Mouse (Mus musculus): ENCODE measurements at regions not wholly inside any gene's neighbourhood (a gene's known extent, or its start where the extent isn't known, plus 50 kb on each side); places are given as distances from the start of the nearest gene placed in this dataset.

DNA sequence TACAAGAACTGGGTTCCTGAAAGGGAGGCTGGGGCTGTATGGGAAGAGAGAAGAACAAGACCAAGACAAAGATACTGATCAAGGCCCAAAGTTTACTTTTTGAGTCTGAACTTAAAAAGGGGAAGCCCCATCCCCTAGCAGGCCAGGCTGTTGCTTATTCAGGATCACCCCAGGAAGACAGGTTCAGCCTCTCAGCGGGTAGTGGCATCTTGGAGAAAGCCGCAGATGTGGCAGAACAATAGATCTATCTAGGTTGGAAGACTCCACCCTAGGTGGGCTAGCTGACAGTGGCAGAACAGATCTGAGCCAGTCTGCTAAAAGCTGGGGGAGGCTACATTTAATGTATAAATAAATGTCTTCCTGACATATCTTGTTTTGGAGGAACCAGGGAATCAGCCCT, 450.8 kb downstream of the Bckdhb start:
- no peaks in the 10 kb centered on the region for H3K4me1 ChIP-seq (ENCODE audit: insufficient read depth, low read depth, low read length)
- ATAC-seq (ENCODE audit: extremely low read depth, insufficient number of reproducible peaks, low FRiP score, poor library complexity, severe bottlenecking) = no peak
- no peak for DNase-seq (ENCODE audit: low spot score)
- no peaks in the 10 kb centered on the region for H3K27me3 ChIP-seq (ENCODE audit: insufficient read depth, low read length)
- no peak overlapping the region for H3K4me3 ChIP-seq (ENCODE audit: low read depth, low read length)
- no peak for TF ChIP-seq TAL1 (conservative IDR thresholded peaks at IDR 0.05; ENCODE audit: low read depth, low read length)
- no peak for TF ChIP-seq POLR2AphosphoS5 (IDR thresholded peaks at IDR 0.05; ENCODE audit: insufficient replicate concordance, low read depth, low read length)
- no peak for TF ChIP-seq GATA1 (IDR thresholded peaks at IDR 0.05; ENCODE audit: borderline replicate concordance, low read length)
- no peak for TF ChIP-seq CTCF (IDR thresholded peaks at IDR 0.05; ENCODE audit: low read depth, low read length)
- TF ChIP-seq GATA2 (IDR thresholded peaks at IDR 0.05; ENCODE audit: borderline replicate concordance, low read depth, low read length) = no peak
- H3K9me3 ChIP-seq (replicated peaks) = no peaks in the 10 kb centered on the region
- H3K36me3 ChIP-seq (replicated peaks) = no peaks in the 10 kb centered on the region

DNA sequence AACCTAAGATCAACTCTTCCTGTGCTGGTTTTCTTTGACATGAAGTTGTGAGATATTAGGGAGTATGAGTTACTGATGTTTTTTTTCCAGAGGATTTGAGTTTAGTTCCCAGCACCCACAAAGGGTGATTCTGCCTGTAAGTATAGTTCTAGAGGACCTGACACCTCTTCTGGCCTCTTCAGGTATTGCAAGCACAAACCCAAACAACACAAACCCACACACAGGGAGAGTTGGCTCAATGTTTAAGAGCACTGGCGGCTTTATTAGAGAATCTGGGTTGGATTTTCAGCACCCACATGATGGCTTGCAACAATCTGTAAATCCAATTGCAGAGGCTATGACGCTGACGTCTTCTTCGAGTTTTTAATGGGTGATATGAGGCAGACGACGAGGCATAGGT, 451.7 kb downstream of the Bckdhb start:
- Histone ChIP-seq H3K27me3 (ENCODE audit: insufficient read depth, low read length) (no peaks in the 10 kb centered on the region), H3K4me1 (ENCODE audit: insufficient read depth, low read depth, low read length) (no peaks in the 10 kb centered on the region), H3K9me3 (replicated peaks) (no peaks in the 10 kb centered on the region), H3K36me3 (replicated peaks) (no peaks in the 10 kb centered on the region), H3K4me3 (ENCODE audit: low read depth, low read length) (no peak overlapping the region)
- TF ChIP-seq CTCF (IDR thresholded peaks at IDR 0.05; ENCODE audit: low read depth, low read length) (no peak), GATA1 (IDR thresholded peaks at IDR 0.05; ENCODE audit: borderline replicate concordance, low read length) (no peak), POLR2AphosphoS5 (IDR thresholded peaks at IDR 0.05; ENCODE audit: insufficient replicate concordance, low read depth, low read length) (no peak), TAL1 (conservative IDR thresholded peaks at IDR 0.05; ENCODE audit: low read depth, low read length) (no peak), GATA2 (IDR thresholded peaks at IDR 0.05; ENCODE audit: borderline replicate concordance, low read depth, low read length) (no peak)
- DNase-seq (ENCODE audit: low spot score) (no peak), ATAC-seq (ENCODE audit: extremely low read depth, insufficient number of reproducible peaks, low FRiP score, poor library complexity, severe bottlenecking) (no peak)

DNA sequence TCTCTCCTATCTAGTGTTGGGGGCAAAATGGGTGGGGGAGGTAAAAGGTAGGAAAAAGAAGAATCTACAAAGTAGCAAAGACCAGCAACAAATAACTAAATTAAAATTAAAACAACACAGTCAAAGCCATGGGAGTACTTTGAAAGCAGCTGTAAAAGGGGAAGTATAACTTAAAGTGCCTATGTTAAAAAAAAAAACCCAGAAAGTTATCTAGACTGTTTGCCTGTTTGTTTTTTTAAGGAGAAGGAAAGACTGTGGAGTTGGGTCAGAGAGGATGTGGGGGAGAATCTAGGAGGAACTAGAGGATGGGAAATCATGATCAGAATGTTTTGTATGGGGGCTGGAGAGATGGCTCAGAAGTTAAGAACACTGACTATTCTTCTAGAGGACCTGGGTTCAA, 457.0 kb downstream of the Bckdhb start:
- no peak for ATAC-seq (ENCODE audit: extremely low read depth, insufficient number of reproducible peaks, low FRiP score, poor library complexity, severe bottlenecking)

DNA sequence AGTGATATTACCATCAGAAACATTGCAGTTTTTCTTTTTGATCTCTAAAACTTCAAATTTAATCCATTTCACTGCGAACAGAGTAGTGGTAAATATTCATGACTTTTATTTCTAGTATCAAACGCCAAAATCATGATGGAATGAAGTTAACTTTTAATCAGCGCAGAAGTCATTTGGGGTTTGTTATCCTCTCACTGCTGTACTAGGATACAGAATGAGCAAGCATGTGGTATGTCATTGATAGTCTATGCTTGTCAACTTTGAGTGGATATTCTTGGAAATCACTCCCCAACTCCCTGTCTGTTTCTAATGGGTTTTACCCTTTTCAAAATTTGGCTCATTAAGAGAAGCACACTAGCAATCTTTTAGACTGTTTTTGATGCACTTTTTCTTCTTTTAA, 464.9 kb downstream of the Bckdhb start:
- no peak for TF ChIP-seq CTCF (IDR thresholded peaks at IDR 0.05; ENCODE audit: low read depth, low read length)
- Histone ChIP-seq H3K9me3 (replicated peaks) (no peaks in the 10 kb centered on the region), H3K4me3 (ENCODE audit: low read depth, low read length) (no peak overlapping the region), H3K36me3 (replicated peaks) (no peaks in the 10 kb centered on the region), H3K27me3 (ENCODE audit: insufficient read depth, low read length) (no peaks in the 10 kb centered on the region), H3K4me1 (ENCODE audit: insufficient read depth, low read depth, low read length) (no peaks in the 10 kb centered on the region)
- ATAC-seq (ENCODE audit: extremely low read depth, insufficient number of reproducible peaks, low FRiP score, poor library complexity, severe bottlenecking) (no peak), DNase-seq (ENCODE audit: low spot score) (no peak)

More for the DNA sequence above, 457.0 kb downstream of the Bckdhb start:
- H3K4me3 ChIP-seq (ENCODE audit: low read depth, low read length) = no peak overlapping the region
- H3K4me1 ChIP-seq (ENCODE audit: insufficient read depth, low read depth, low read length) = no peaks in the 10 kb centered on the region
- no peaks in the 10 kb centered on the region for H3K9me3 ChIP-seq (replicated peaks)
- no peak for DNase-seq (ENCODE audit: low spot score)
- TF ChIP-seq CTCF (IDR thresholded peaks at IDR 0.05; ENCODE audit: low read depth, low read length) (no peak), TAL1 (conservative IDR thresholded peaks at IDR 0.05; ENCODE audit: low read depth, low read length) (no peak), GATA2 (IDR thresholded peaks at IDR 0.05; ENCODE audit: borderline replicate concordance, low read depth, low read length) (no peak), GATA1 (IDR thresholded peaks at IDR 0.05; ENCODE audit: borderline replicate concordance, low read length) (no peak), POLR2AphosphoS5 (IDR thresholded peaks at IDR 0.05; ENCODE audit: insufficient replicate concordance, low read depth, low read length) (no peak)
- H3K27me3 ChIP-seq (ENCODE audit: insufficient read depth, low read length) = no peaks in the 10 kb centered on the region
- H3K36me3 ChIP-seq (replicated peaks) = no peaks in the 10 kb centered on the region

DNA sequence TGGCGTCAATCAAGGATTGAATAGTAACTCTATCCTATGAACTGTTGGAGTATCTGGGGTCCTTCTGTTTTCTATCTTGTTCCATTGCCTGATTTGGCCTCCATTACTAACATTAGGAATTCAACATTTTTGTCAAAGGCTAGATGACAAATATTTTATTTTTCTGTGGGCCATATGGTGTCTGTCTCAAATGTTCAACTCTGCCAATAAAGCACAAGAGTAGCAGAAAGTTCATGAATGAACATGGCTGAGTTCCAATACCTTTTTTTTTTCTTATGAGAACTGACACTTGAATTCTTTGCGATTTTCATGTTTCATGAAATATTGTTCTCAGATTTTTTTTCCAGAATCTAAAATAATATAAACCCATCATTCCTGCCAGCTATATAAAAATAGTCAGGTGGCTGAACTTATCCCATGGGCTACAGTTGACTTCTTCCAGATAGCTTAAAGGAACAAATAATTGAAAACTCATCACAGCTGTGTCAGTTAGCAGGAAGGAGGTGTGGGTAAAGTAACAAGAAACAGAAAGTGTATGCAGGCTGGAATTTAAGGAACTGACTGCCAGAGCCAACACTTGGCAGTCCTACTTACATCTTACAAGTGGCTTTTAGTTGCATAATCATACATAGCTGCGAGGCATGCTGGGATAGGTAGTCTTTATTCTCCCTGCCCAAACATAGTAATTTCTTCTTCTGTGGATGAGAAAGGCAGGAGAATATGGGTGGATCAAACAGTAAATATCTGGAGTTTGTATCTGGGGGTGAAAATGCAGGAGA, 469.8 kb downstream of the Bckdhb start:
- Histone ChIP-seq H3K27me3 (ENCODE audit: insufficient read depth, low read length) (no peaks in the 10 kb centered on the region), H3K9me3 (replicated peaks) (no peaks in the 10 kb centered on the region), H3K4me3 (ENCODE audit: low read depth, low read length) (no peak overlapping the region), H3K36me3 (replicated peaks) (no peaks in the 10 kb centered on the region), H3K4me1 (ENCODE audit: insufficient read depth, low read depth, low read length) (no peaks in the 10 kb centered on the region)
- no peak for ATAC-seq (ENCODE audit: extremely low read depth, insufficient number of reproducible peaks, low FRiP score, poor library complexity, severe bottlenecking)
- TF ChIP-seq TAL1 (conservative IDR thresholded peaks at IDR 0.05; ENCODE audit: low read depth, low read length) (no peak), POLR2AphosphoS5 (IDR thresholded peaks at IDR 0.05; ENCODE audit: insufficient replicate concordance, low read depth, low read length) (no peak), CTCF (IDR thresholded peaks at IDR 0.05; ENCODE audit: low read depth, low read length) (no peak), GATA2 (IDR thresholded peaks at IDR 0.05; ENCODE audit: borderline replicate concordance, low read depth, low read length) (no peak), GATA1 (IDR thresholded peaks at IDR 0.05; ENCODE audit: borderline replicate concordance, low read length) (no peak)
- DNase-seq (ENCODE audit: low spot score) = no peak

DNA sequence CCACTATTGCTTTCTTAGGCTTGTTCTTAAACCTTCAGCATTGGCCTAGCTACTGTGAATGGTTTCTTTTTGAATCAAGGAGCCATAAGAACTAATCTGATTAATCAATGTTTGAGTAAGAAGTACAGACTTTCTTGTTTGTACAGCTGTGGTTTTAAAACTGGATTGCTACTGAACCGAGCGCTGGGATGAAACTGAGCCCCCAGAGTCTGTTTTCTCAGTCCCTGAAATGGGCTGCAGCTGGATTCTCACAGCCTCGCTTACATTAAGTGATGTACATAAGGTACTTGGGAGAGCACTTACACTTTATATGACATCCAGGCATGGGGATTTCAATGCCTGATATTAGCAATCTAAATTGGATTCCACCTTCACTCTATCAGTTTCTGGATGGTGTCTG, 474.5 kb downstream of the Bckdhb start:
- no peaks in the 10 kb centered on the region for H3K4me1 ChIP-seq (ENCODE audit: insufficient read depth, low read depth, low read length)

More for the DNA sequence above, 474.5 kb downstream of the Bckdhb start:
- Histone ChIP-seq H3K27me3 (ENCODE audit: insufficient read depth, low read length) (no peaks in the 10 kb centered on the region), H3K36me3 (replicated peaks) (no peaks in the 10 kb centered on the region), H3K9me3 (replicated peaks) (no peaks in the 10 kb centered on the region), H3K4me3 (ENCODE audit: low read depth, low read length) (no peak overlapping the region)
- ATAC-seq (ENCODE audit: extremely low read depth, insufficient number of reproducible peaks, low FRiP score, poor library complexity, severe bottlenecking) (no peak), DNase-seq (ENCODE audit: low spot score) (no peak)
- TF ChIP-seq GATA2 (IDR thresholded peaks at IDR 0.05; ENCODE audit: borderline replicate concordance, low read depth, low read length) (no peak), TAL1 (conservative IDR thresholded peaks at IDR 0.05; ENCODE audit: low read depth, low read length) (no peak), GATA1 (IDR thresholded peaks at IDR 0.05; ENCODE audit: borderline replicate concordance, low read length) (no peak), POLR2AphosphoS5 (IDR thresholded peaks at IDR 0.05; ENCODE audit: insufficient replicate concordance, low read depth, low read length) (no peak), CTCF (IDR thresholded peaks at IDR 0.05; ENCODE audit: low read depth, low read length) (no peak)

Measured in G1E (cell line).